Mouse (Mus musculus): ENCODE data around the gene Krtcap3. TPM values are rescaled to one million over a fixed set of nuclear protein-coding genes. Genes with fewer than 3 reads are reported as not detected.

Krtcap3 gene
- polyA plus RNA-seq, 2 experiments: 3.5 to 5.3 TPM

DNA sequence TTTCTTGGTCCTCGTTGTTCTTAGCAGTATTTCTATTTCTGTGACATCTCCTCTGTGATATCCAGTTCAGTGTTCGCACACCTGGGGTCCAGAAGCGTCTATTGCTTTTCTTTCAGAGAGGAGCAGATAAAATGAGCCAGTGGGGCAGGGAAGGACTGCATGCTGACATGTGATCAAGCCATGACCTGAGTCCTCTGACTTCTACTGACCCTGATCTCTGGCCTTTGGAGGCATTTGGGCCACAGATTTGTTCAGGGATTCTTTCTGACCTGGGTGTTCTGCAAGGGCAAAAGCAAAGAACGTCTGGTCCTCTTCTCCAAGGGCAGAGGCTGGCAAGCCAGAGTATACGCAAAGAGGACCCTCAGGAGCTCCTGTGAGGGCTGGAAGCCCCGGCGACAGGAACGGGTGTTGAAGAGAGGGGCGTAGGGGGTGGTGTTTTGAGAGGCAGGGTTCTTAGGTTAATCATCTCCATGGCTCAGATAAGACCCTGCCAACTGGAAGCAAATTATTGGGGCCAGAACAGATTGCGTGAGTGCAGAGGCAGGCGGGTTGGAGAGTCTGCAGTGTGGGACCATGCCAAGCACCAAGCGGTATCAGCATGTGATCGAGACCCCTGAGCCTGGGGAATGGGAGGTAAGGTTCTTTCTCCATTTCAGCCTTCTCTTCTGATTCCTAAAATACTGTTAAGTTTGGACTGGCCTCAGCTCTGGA, 45.7 kb downstream of the Krtcap3 start, which contains the start of gene Gckr:
Gene Gckr, plus strand, starts transcription at position 397 of the 711 bp plus-strand sequence.
- ATAC-seq (ENCODE audit: insufficient read depth) (peak; percentile 43; the same call in 1 of the 2 replicates), DNase-seq (ENCODE audit: low read depth in 3 of 3, low spot score in 3 of 3) (no peak)
- H3K27me3 ChIP-seq (ENCODE audit: control insufficient read depth, insufficient read depth, low read length): peaks cover 32% of the 10 kb centered on the region
- no peaks in the 10 kb centered on the region for H3K36me3 ChIP-seq (replicated peaks; ENCODE audit: control insufficient read depth, insufficient read depth, low read depth)
- H3K4me1 ChIP-seq (replicated peaks; ENCODE audit: control insufficient read depth in 2 of 2, insufficient read depth in 2 of 2, low read length in 1 of 2): peaks cover 0 to 1% of the 10 kb centered on the region in 2 experiments; a peak in 1 of 4 replicates
- H3K4me3 ChIP-seq (ENCODE audit: insufficient read depth in 1 of 2, low read depth in 2 of 2, low read length in 2 of 2): 0 out of 4 replicates have a peak within 1 kb of the TSS, but pooled peaks of 1 of the 2 experiments have one; percentile 8
- H3K4me2 ChIP-seq (ENCODE audit: low read depth): no peak within 1 kb of the TSS; the same call in 1 of the 2 replicates
- 49% methylated on average over 13 of the region's 13 CpGs for WGBS (ENCODE audit: insufficient replicate concordance)
- TF ChIP-seq CTCF (IDR thresholded peaks at IDR 0.05; ENCODE audit: low read depth) (no peak), EP300 (IDR thresholded peaks at IDR 0.05; ENCODE audit: low read depth) (no peak)
- no peaks in the 10 kb centered on the region for H3K9me3 ChIP-seq (ENCODE audit: control insufficient read depth, low read length)
- H3K27ac ChIP-seq: no peak within 1 kb of the TSS
- H3K9ac ChIP-seq (replicated peaks): no peak within 1 kb of the TSS

DNA sequence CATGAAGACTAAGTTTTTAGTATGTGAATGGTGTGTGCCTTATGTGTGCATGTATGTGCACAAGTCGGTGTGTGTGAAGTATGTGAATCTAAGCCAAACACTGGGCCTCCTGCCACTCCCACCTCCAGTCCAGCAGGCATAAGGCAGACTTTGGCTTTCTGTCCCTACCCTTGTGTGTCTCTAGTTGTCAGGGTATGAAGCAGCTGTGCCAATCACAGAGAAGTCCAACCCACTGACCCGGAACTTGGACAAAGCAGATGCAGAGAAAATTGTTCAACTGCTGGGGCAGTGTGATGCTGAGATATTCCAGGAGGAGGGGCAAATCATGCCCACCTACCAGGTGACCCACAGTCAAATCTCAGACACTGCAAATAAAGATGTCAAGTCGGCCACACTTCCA, 46.5 kb downstream of the Krtcap3 start:
- no peak overlapping the region for H3K27ac ChIP-seq
- no peak overlapping the region for H3K9ac ChIP-seq (replicated peaks)
- peaks cover 32% of the 10 kb centered on the region for H3K27me3 ChIP-seq (ENCODE audit: control insufficient read depth, insufficient read depth, low read length)
- no peak overlapping the region for H3K4me2 ChIP-seq (ENCODE audit: low read depth)
- DNase-seq (ENCODE audit: low read depth in 3 of 3, low spot score in 3 of 3) (no peak), ATAC-seq (ENCODE audit: insufficient read depth) (no peak)
- WGBS (ENCODE audit: insufficient replicate concordance): 46% methylated on average over 3 of the region's 3 CpGs
- no peaks in the 10 kb centered on the region for H3K36me3 ChIP-seq (replicated peaks; ENCODE audit: control insufficient read depth, insufficient read depth, low read depth)
- no peaks in the 10 kb centered on the region for H3K9me3 ChIP-seq (ENCODE audit: control insufficient read depth, low read length)
- no peak for TF ChIP-seq EP300 (IDR thresholded peaks at IDR 0.05; ENCODE audit: low read depth)
- no peak for TF ChIP-seq CTCF (IDR thresholded peaks at IDR 0.05; ENCODE audit: low read depth)
- no peak overlapping the region for H3K4me3 ChIP-seq (ENCODE audit: insufficient read depth in 1 of 2, low read depth in 2 of 2, low read length in 2 of 2)
- peaks cover 0 to 1% of the 10 kb centered on the region in 2 experiments; a peak in 1 of 4 replicates for H3K4me1 ChIP-seq (replicated peaks; ENCODE audit: control insufficient read depth in 2 of 2, insufficient read depth in 2 of 2, low read length in 1 of 2)

DNA sequence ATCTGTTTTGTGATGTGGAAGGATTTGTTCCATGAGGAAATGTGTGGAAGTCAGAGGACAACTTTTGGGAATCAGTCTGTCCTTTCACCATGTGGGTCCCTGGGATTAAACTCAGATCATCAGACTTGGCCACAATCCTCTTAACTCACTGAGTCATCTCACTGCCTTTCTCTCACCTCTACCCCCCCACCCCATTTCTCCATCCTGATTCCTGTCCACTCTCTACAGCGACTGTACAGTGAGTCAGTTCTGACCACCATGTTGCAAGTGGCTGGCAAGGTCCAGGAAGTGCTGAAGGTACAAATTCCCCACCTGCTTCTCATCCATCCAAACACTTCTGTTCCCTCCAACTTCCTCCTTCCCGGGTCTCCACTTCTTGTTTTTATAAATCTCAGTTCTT, 47.0 kb downstream of the Krtcap3 start:
- Histone ChIP-seq H3K9ac (replicated peaks) (no peak overlapping the region), H3K36me3 (replicated peaks; ENCODE audit: control insufficient read depth, insufficient read depth, low read depth) (no peaks in the 10 kb centered on the region), H3K27me3 (ENCODE audit: control insufficient read depth, insufficient read depth, low read length) (peaks cover 32% of the 10 kb centered on the region), H3K9me3 (ENCODE audit: control insufficient read depth, low read length) (no peaks in the 10 kb centered on the region), H3K4me1 (replicated peaks; ENCODE audit: control insufficient read depth in 2 of 2, insufficient read depth in 2 of 2, low read length in 1 of 2) (peaks cover 0 to 1% of the 10 kb centered on the region in 2 experiments; a peak in 1 of 4 replicates), H3K4me2 (ENCODE audit: low read depth) (no peak overlapping the region), H3K27ac (no peak overlapping the region), H3K4me3 (ENCODE audit: insufficient read depth in 1 of 2, low read depth in 2 of 2, low read length in 2 of 2) (no peak overlapping the region)
- DNase-seq (ENCODE audit: low read depth in 3 of 3, low spot score in 3 of 3) (no peak), ATAC-seq (ENCODE audit: insufficient read depth) (no peak)
- TF ChIP-seq CTCF (IDR thresholded peaks at IDR 0.05; ENCODE audit: low read depth): no peak
- no peak for TF ChIP-seq EP300 (IDR thresholded peaks at IDR 0.05; ENCODE audit: low read depth)
- WGBS (ENCODE audit: insufficient replicate concordance): 16% methylated on average over 2 of the region's 2 CpGs

DNA sequence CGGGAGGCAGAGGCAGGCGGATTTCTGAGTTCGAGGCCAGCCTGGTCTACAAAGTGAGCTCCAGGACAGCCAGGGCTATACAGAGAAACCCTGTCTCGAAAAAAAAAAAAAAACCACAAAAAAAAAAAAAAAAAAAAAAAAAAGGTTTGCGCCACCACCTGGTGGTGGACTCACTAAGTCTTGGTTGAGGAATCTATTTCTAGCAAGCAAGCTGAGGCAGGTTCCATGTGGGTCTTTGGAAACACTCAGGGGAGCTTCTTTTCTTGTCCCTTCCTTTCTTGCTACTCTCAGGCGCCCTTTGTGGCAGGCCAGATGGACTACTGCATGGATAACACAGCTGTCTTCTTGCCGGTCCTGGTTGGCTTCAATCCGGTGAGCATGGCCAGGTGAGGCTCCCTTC, 50.4 kb downstream of the Krtcap3 start:
- Histone ChIP-seq H3K36me3 (replicated peaks; ENCODE audit: control insufficient read depth, insufficient read depth, low read depth) (no peaks in the 10 kb centered on the region), H3K4me2 (ENCODE audit: low read depth) (no peak overlapping the region), H3K27me3 (ENCODE audit: control insufficient read depth, insufficient read depth, low read length) (peaks cover 7% of the 10 kb centered on the region), H3K9ac (replicated peaks) (no peak overlapping the region), H3K27ac (no peak overlapping the region), H3K4me3 (ENCODE audit: insufficient read depth in 1 of 2, low read depth in 2 of 2, low read length in 2 of 2) (no peak overlapping the region), H3K4me1 (replicated peaks; ENCODE audit: control insufficient read depth in 2 of 2, insufficient read depth in 2 of 2, low read length in 1 of 2) (peaks cover 0 to 1% of the 10 kb centered on the region in 2 experiments; a peak in 1 of 4 replicates), H3K9me3 (ENCODE audit: control insufficient read depth, low read length) (no peaks in the 10 kb centered on the region)
- ATAC-seq (ENCODE audit: insufficient read depth) (no peak), DNase-seq (ENCODE audit: low read depth in 3 of 3, low spot score in 3 of 3) (no peak)
- TF ChIP-seq CTCF (IDR thresholded peaks at IDR 0.05; ENCODE audit: low read depth) (no peak), EP300 (IDR thresholded peaks at IDR 0.05; ENCODE audit: low read depth) (no peak)
- WGBS (ENCODE audit: insufficient replicate concordance): 55% methylated on average over 7 of the region's 8 CpGs

Other genes with a start within 250 kb of the Krtcap3 start
- gene Atraid, start 203.4 kb upstream of the Krtcap3 start, polyA plus RNA-seq (2012; rRNA removed): 28.8 and 31.0 TPM in 2 replicates
- 50.4 and 53.2 TPM in 2 replicates for gene Atraid, start 203.4 kb upstream of the Krtcap3 start, polyA plus RNA-seq (2014; fragmentation: Nextera tagmentation; extraction: Ambion mirVana)
- 4.2 and 5.2 TPM in 2 replicates for gene Slc5a6, start 202.8 kb upstream of the Krtcap3 start, polyA plus RNA-seq (2012; rRNA removed)
- 2.2 and 2.3 TPM in 2 replicates for gene Slc5a6, start 202.8 kb upstream of the Krtcap3 start, polyA plus RNA-seq (2014; fragmentation: Nextera tagmentation; extraction: Ambion mirVana)
- gene Cad, start 196.9 kb upstream of the Krtcap3 start, polyA plus RNA-seq (2012; rRNA removed): 18.2 and 20.4 TPM in 2 replicates
- 14.0 and 15.8 TPM in 2 replicates for gene Cad, start 196.9 kb upstream of the Krtcap3 start, polyA plus RNA-seq (2014; fragmentation: Nextera tagmentation; extraction: Ambion mirVana)
- not detected in 2 replicates for gene Dnajc5g, start 145.4 kb upstream of the Krtcap3 start, polyA plus RNA-seq (2012; rRNA removed)
- gene Dnajc5g, start 145.4 kb upstream of the Krtcap3 start, polyA plus RNA-seq (2014; fragmentation: Nextera tagmentation; extraction: Ambion mirVana): not detected in 2 replicates
- gene Slc30a3, start 143.5 kb upstream of the Krtcap3 start, polyA plus RNA-seq (2012; rRNA removed): 0.26 and 0.40 TPM in 2 replicates
- gene Slc30a3, start 143.5 kb upstream of the Krtcap3 start, polyA plus RNA-seq (2014; fragmentation: Nextera tagmentation; extraction: Ambion mirVana): 0.14 and 0.41 TPM in 2 replicates
- not detected in 2 replicates for gene Trim54, start 135.0 kb upstream of the Krtcap3 start, polyA plus RNA-seq (2012; rRNA removed)
- gene Trim54, start 135.0 kb upstream of the Krtcap3 start, polyA plus RNA-seq (2014; fragmentation: Nextera tagmentation; extraction: Ambion mirVana): not detected in 2 replicates
- not detected in 2 replicates for gene Ucn, start 112.9 kb upstream of the Krtcap3 start, polyA plus RNA-seq (2012; rRNA removed)
- gene Ucn, start 112.9 kb upstream of the Krtcap3 start, polyA plus RNA-seq (2014; fragmentation: Nextera tagmentation; extraction: Ambion mirVana): not detected in 2 replicates
- gene Mpv17, start 97.4 kb upstream of the Krtcap3 start, polyA plus RNA-seq (2012; rRNA removed): 16.9 and 18.9 TPM in 2 replicates
- 14.2 and 16.0 TPM in 2 replicates for gene Mpv17, start 97.4 kb upstream of the Krtcap3 start, polyA plus RNA-seq (2014; fragmentation: Nextera tagmentation; extraction: Ambion mirVana)
- 0.90 and 0.92 TPM in 2 replicates for gene Gm29609, start 71.8 kb upstream of the Krtcap3 start, polyA plus RNA-seq (2012; rRNA removed)
- 0.66 and 0.77 TPM in 2 replicates for gene Gm29609, start 71.8 kb upstream of the Krtcap3 start, polyA plus RNA-seq (2014; fragmentation: Nextera tagmentation; extraction: Ambion mirVana)
- gene Gtf3c2, start 71.5 kb upstream of the Krtcap3 start, polyA plus RNA-seq (2012; rRNA removed): 31.2 and 31.3 TPM in 2 replicates
- gene Gtf3c2, start 71.5 kb upstream of the Krtcap3 start, polyA plus RNA-seq (2014; fragmentation: Nextera tagmentation; extraction: Ambion mirVana): 22.8 and 25.3 TPM in 2 replicates
- 20.7 and 23.7 TPM in 2 replicates for gene Snx17, start 58.5 kb upstream of the Krtcap3 start, polyA plus RNA-seq (2012; rRNA removed)
- gene Snx17, start 58.5 kb upstream of the Krtcap3 start, polyA plus RNA-seq (2014; fragmentation: Nextera tagmentation; extraction: Ambion mirVana): 36.4 and 37.6 TPM in 2 replicates
- 20.9 and 29.9 TPM in 2 replicates for gene Eif2b4, start 58.3 kb upstream of the Krtcap3 start, polyA plus RNA-seq (2012; rRNA removed)
- 43.6 and 46.1 TPM in 2 replicates for gene Eif2b4, start 58.3 kb upstream of the Krtcap3 start, polyA plus RNA-seq (2014; fragmentation: Nextera tagmentation; extraction: Ambion mirVana)
- 8.5 and 8.8 TPM in 2 replicates for gene Zfp513, start 49.4 kb upstream of the Krtcap3 start, polyA plus RNA-seq (2012; rRNA removed)
- 0.80 and 1.2 TPM in 2 replicates for gene Zfp513, start 49.4 kb upstream of the Krtcap3 start, polyA plus RNA-seq (2014; fragmentation: Nextera tagmentation; extraction: Ambion mirVana)
- gene Ppm1g, start 31.0 kb upstream of the Krtcap3 start, polyA plus RNA-seq (2012; rRNA removed): 76.0 and 115 TPM in 2 replicates
- gene Ppm1g, start 31.0 kb upstream of the Krtcap3 start, polyA plus RNA-seq (2014; fragmentation: Nextera tagmentation; extraction: Ambion mirVana): 98.9 and 113 TPM in 2 replicates
- gene Nrbp1, start 10.8 kb upstream of the Krtcap3 start, polyA plus RNA-seq (2012; rRNA removed): 27.9 and 30.8 TPM in 2 replicates
- 39.4 and 43.4 TPM in 2 replicates for gene Nrbp1, start 10.8 kb upstream of the Krtcap3 start, polyA plus RNA-seq (2014; fragmentation: Nextera tagmentation; extraction: Ambion mirVana)
- gene Gm9970, start 10.5 kb upstream of the Krtcap3 start, polyA plus RNA-seq (2012; rRNA removed): 0.07 TPM in 1 of 2 replicates, not detected in the other
- 0.19 TPM in 1 of 2 replicates, not detected in the other for gene Gm9970, start 10.5 kb upstream of the Krtcap3 start, polyA plus RNA-seq (2014; fragmentation: Nextera tagmentation; extraction: Ambion mirVana)
- gene Ift172, start 39.4 kb downstream of the Krtcap3 start, polyA plus RNA-seq (2012; rRNA removed): 3.6 and 3.7 TPM in 2 replicates
- gene Ift172, start 39.4 kb downstream of the Krtcap3 start, polyA plus RNA-seq (2014; fragmentation: Nextera tagmentation; extraction: Ambion mirVana): 3.1 and 3.3 TPM in 2 replicates
- 4.7 and 5.6 TPM in 2 replicates for gene Fndc4, start 44.4 kb downstream of the Krtcap3 start, polyA plus RNA-seq (2012; rRNA removed)
- gene Fndc4, start 44.4 kb downstream of the Krtcap3 start, polyA plus RNA-seq (2014; fragmentation: Nextera tagmentation; extraction: Ambion mirVana): 3.3 and 3.7 TPM in 2 replicates
- 16.3 and 16.4 TPM in 2 replicates for gene Gckr, start 45.8 kb downstream of the Krtcap3 start, polyA plus RNA-seq (2012; rRNA removed)
- 13.3 and 16.0 TPM in 2 replicates for gene Gckr, start 45.8 kb downstream of the Krtcap3 start, polyA plus RNA-seq (2014; fragmentation: Nextera tagmentation; extraction: Ambion mirVana)
- gene Zfp512, start 200.7 kb downstream of the Krtcap3 start, polyA plus RNA-seq (2012; rRNA removed): 5.8 and 8.2 TPM in 2 replicates
- gene Zfp512, start 200.7 kb downstream of the Krtcap3 start, polyA plus RNA-seq (2014; fragmentation: Nextera tagmentation; extraction: Ambion mirVana): 8.9 and 10.8 TPM in 2 replicates
- gene 4930548H24Rik, start 234.0 kb downstream of the Krtcap3 start, polyA plus RNA-seq (2012; rRNA removed): 0.02 TPM in 1 of 2 replicates, not detected in the other
- not detected in 2 replicates for gene 4930548H24Rik, start 234.0 kb downstream of the Krtcap3 start, polyA plus RNA-seq (2014; fragmentation: Nextera tagmentation; extraction: Ambion mirVana)
- 5.9 and 7.3 TPM in 2 replicates for gene Gpn1, start 243.1 kb downstream of the Krtcap3 start, polyA plus RNA-seq (2012; rRNA removed)
- gene Gpn1, start 243.1 kb downstream of the Krtcap3 start, polyA plus RNA-seq (2014; fragmentation: Nextera tagmentation; extraction: Ambion mirVana): 16.8 and 17.0 TPM in 2 replicates